Mouse (Mus musculus): ENCODE measurements around the gene Gm10031. TPM values are rescaled to one million over a fixed set of nuclear protein-coding genes. Genes with fewer than 3 reads are reported as not detected.
"Not testable (repeated sequence)": the region's sequence is repeated elsewhere in the genome, so short reads cannot be mapped to it uniquely, and the experiment has no call there.

The Gm10031 gene
- 10 to 100 TPM; 43.9 to 59.3 (median 54.1) TPM for total RNA-seq (2022)

GRCm38 (mm10) chr1:156523842-156524241 lies at the start of gene Gm10031:
TSS of gene Gm10031 (plus strand) at chr1:156524012.
- DNase-seq (ENCODE audit: low spot score) = not testable (repeated sequence)

- no peak for DNase-seq (ENCODE audit: low spot score)
Observed at GRCm38 (mm10) chr1:156474854-156475253, 49.0 kb upstream of the Gm10031 start.

- no peak for DNase-seq (ENCODE audit: low spot score)
Observed at GRCm38 (mm10) chr1:156476016-156476415, 47.8 kb upstream of the Gm10031 start.

- DNase-seq (ENCODE audit: low spot score) = no peak
Observed at GRCm38 (mm10) chr1:156476535-156476934, 47.3 kb upstream of the Gm10031 start.

- no peak for DNase-seq (ENCODE audit: low spot score)
Observed at GRCm38 (mm10) chr1:156481826-156482225, 42.0 kb upstream of the Gm10031 start.

GRCm38 (mm10) chr1:156487498-156487897 lies 36.3 kb upstream of the Gm10031 start:
- no peak for DNase-seq (ENCODE audit: low spot score)

- no peak for DNase-seq (ENCODE audit: low spot score)
Observed at GRCm38 (mm10) chr1:156488031-156488430, 35.8 kb upstream of the Gm10031 start.

GRCm38 (mm10) chr1:156491226-156491796 lies 32.5 kb upstream of the Gm10031 start:
- no peak for DNase-seq (ENCODE audit: low spot score)

- DNase-seq (ENCODE audit: low spot score) = no peak
Observed at GRCm38 (mm10) chr1:156495025-156495424, 28.8 kb upstream of the Gm10031 start.

GRCm38 (mm10) chr1:156496910-156497309 lies 26.9 kb upstream of the Gm10031 start:
- DNase-seq (ENCODE audit: low spot score) = no peak

- DNase-seq (ENCODE audit: low spot score) = no peak
Observed at GRCm38 (mm10) chr1:156504945-156505523, 18.8 kb upstream of the Gm10031 start.

GRCm38 (mm10) chr1:156505901-156506300 lies 17.9 kb upstream of the Gm10031 start:
- DNase-seq (ENCODE audit: low spot score) = no peak

GRCm38 (mm10) chr1:156507753-156508152 lies 16.1 kb upstream of the Gm10031 start:
- no peak for DNase-seq (ENCODE audit: low spot score)

- no peak for DNase-seq (ENCODE audit: low spot score)
Observed at GRCm38 (mm10) chr1:156520136-156520780, 3.6 kb upstream of the Gm10031 start.

GRCm38 (mm10) chr1:156521796-156522517 lies 1.9 kb upstream of the Gm10031 start:
- no peak for DNase-seq (ENCODE audit: low spot score)

GRCm38 (mm10) chr1:156532476-156533175 lies 8.8 kb downstream of the Gm10031 start:
- not testable (repeated sequence) for DNase-seq (ENCODE audit: low spot score)

- no peak for DNase-seq (ENCODE audit: low spot score)
Observed at GRCm38 (mm10) chr1:156533483-156533882, 9.7 kb downstream of the Gm10031 start.

GRCm38 (mm10) chr1:156533911-156534310 lies 10.1 kb downstream of the Gm10031 start:
- DNase-seq (ENCODE audit: low spot score) = no peak

GRCm38 (mm10) chr1:156537031-156537430 lies 13.2 kb downstream of the Gm10031 start:
- no peak for DNase-seq (ENCODE audit: low spot score)

GRCm38 (mm10) chr1:156537701-156538100 lies 13.9 kb downstream of the Gm10031 start:
- DNase-seq (ENCODE audit: low spot score) = no peak

GRCm38 (mm10) chr1:156538382-156538781 lies 14.6 kb downstream of the Gm10031 start:
- DNase-seq (ENCODE audit: low spot score) = no peak

All from heart, adult 8-10 months (tissue).